Mouse (Mus musculus) liver, adult 2 months (tissue): ENCODE results near the gene Elf2. TPM values are rescaled to one million over a fixed set of nuclear protein-coding genes. Genes with fewer than 3 reads are reported as not detected.

Experiments
- DNase-seq: peaks from one replicate; pipeline ENCODE4 v3.0.0-alpha.2; 2011; ENCODE audit warnings: low read depth, low spot score; ENCODE audit errors: extremely low read depth
- H3K27ac ChIP-seq: fragments of 200-500 bp; replicated peaks from 2 replicates; pipeline ENCODE4 v1.5.1; 2012; ENCODE audit warnings: low read depth, mild to moderate bottlenecking, control low read depth, inconsistent platforms, low read length; ENCODE audit not compliant: insufficient read depth
- H3K27me3 ChIP-seq: fragments of 200-500 bp; 2 replicates; pipeline ENCODE4 v1.6.1; 2012; ENCODE audit warnings: mild to moderate bottlenecking, moderate library complexity, low read length, inconsistent platforms; ENCODE audit not compliant: control insufficient read depth, insufficient read depth
- H3K36me3 ChIP-seq: fragments of 200-500 bp; 2 replicates; pipeline ENCODE4 v1.6.1; 2012; ENCODE audit warnings: low read length, inconsistent platforms; ENCODE audit not compliant: control insufficient read depth, insufficient read depth
- H3K4me1 ChIP-seq: fragments of 200-500 bp; 2 replicates; pipeline ENCODE4 v1.6.1; 2011; ENCODE audit warnings: low read length; ENCODE audit not compliant: control insufficient read depth, insufficient read depth
- H3K4me3 ChIP-seq: fragments of 200-500 bp; 2 replicates; pipeline ENCODE4 v1.5.1; 2011; ENCODE audit warnings: low read depth, mild to moderate bottlenecking, control low read depth, low read length, moderate library complexity; ENCODE audit not compliant: insufficient read depth
- H3K79me2 ChIP-seq: fragments of 200-500 bp; 2 replicates; pipeline ENCODE4 v1.6.1; 2012; ENCODE audit warnings: inconsistent platforms, mild to moderate bottlenecking, low read length, moderate library complexity; ENCODE audit not compliant: control insufficient read depth, insufficient read depth
- H3K9ac ChIP-seq: fragments of 200-500 bp; 2 replicates; pipeline ENCODE4 v1.6.1; 2012; ENCODE audit warnings: low read depth, mild to moderate bottlenecking, control low read depth, inconsistent platforms, low read length
- CTCF ChIP-seq: fragments of 200-500 bp; IDR thresholded peaks from 2 replicates; pipeline ENCODE4 v1.5.1; 2011; ENCODE audit warnings: low read depth, low read length, control low read depth
- POLR2A ChIP-seq: fragments of 200-500 bp; IDR thresholded peaks from 2 replicates; pipeline ENCODE4 v1.6.1; 2011; ENCODE audit warnings: low read length, control low read depth; ENCODE audit not compliant: insufficient read depth; ENCODE audit errors: extremely low read depth
- WGBS: fragments of 180-500 bp; shearing (Covaris S2); methylation state at CpG from one replicate; pipeline ENCODE4 v1.1.7; 2018; 5-methylcytosine and 5-hydroxymethylcytosine counted together
- polyA plus RNA-seq: library from polyadenylated mRNA; depleted of rRNA; stranded (reverse); fragments of >200 nt; gene quantifications from 2 replicates; pipeline ENCODE4 v1.2.3, GENCODE M21; 2012
- total RNA-seq: library from RNA; depleted of rRNA; stranded (reverse); fragments of >200 nt; gene quantifications from 2 replicates; pipeline ENCODE4 v1.2.3, GENCODE M21; 2014

Gene Elf2
- total and polyA plus RNA-seq, 2 experiments: 14.0 to 23.8 TPM

DNA sequence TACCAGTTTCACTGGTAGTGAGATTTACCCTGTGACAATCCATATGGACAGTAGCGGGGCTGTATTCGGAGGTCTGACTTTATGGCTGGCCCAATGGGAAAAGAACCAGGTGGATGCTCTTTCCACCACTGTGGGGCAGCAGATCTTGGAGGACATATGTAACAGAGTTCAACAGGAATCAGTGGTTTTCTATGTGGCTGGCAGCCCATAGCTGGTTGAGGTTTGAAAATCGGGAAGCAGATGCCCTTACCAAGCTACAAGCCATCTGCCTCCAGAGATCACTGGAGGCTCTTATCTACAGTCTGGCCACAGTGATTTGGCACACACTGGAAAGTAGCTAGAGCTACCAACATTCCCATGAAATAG is 25.0 kb upstream of the Elf2 start:
- TF ChIP-seq CTCF: no peak
- TF ChIP-seq POLR2A: no peak
- Histone ChIP-seq H3K27me3 (no peaks in the 10 kb centered on the region), H3K9ac (no peak overlapping the region), H3K4me3 (no peak overlapping the region), H3K27ac (no peak overlapping the region), H3K79me2 (no peaks in the 10 kb centered on the region), H3K4me1 (no peaks in the 10 kb centered on the region), H3K36me3 (no peaks in the 10 kb centered on the region)
- 8% methylated on average over 3 of the region's 3 CpGs for WGBS
- no peak for DNase-seq

DNA sequence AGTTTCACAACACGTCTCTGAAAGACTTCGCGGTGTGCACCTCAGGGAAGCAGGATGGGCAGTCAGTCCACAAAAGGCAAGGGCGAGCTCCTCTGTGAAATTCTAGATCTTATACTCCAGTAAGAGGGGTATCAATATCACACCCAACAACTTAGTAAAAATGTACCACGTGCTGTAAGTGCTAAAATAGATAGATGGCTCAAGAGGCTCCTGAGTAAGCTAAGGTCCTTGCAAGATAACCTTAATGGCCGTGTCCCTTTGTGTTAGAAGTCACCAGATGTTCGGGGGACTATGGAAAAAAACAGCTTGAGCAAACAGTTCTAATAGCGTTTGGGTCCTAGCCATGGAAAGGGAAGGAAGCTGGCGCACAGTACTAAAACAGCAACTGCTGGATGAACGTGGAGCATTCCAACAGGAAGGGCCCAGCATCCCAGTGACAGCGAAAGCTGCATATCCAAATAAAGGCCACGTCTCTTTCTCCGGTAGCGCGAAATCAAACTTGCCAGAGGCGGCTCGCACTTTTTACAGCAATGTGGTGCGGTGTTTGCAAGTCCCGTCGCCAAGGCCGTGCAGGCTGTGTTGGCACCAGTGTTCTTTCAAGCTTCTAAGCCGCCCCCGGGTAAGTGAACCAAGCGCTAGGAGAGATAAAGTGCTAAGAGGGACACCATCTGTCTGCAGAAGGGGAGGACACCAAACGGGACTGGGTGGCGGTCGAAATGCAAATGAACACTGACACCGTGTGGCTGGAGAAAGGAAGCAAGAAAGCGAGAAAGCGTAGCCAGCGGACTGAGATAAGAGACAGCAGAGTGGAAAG is 24.4 kb upstream of the Elf2 start:
- WGBS: 9% methylated on average over 31 of the region's 31 CpGs
- no peaks in the 10 kb centered on the region for H3K79me2 ChIP-seq
- H3K9ac ChIP-seq: peak overlapping the region; percentile 25
- no peaks in the 10 kb centered on the region for H3K27me3 ChIP-seq
- peak; percentile 64 for DNase-seq
- no peak for TF ChIP-seq POLR2A
- peak; percentile 86 for TF ChIP-seq CTCF
- no peak overlapping the region for H3K27ac ChIP-seq
- H3K4me1 ChIP-seq: no peaks in the 10 kb centered on the region
- peak overlapping the region; percentile 49 for H3K4me3 ChIP-seq
- no peaks in the 10 kb centered on the region for H3K36me3 ChIP-seq

DNA sequence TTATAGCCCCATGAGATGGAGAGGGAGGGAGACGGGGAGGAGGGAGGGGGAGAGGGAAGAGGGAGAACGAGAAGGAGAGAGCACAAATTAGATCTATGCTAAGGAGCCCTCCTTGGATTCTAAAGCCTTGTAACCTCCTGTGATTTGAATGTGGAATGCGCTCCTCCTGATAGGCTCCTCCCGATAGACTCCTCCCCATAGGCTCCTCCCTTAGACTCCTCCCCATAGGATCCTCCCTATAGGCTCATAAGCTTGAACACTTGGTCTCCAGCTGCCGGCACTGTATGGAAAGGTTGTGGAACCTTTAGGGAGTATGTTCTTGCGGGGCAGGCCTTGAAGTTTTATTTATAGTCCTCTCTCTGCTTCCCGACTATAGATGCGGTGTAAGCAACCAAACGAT is 20.6 kb upstream of the Elf2 start:
- no peaks in the 10 kb centered on the region for H3K79me2 ChIP-seq
- no peak overlapping the region for H3K4me3 ChIP-seq
- H3K36me3 ChIP-seq: no peaks in the 10 kb centered on the region
- TF ChIP-seq CTCF: no peak
- TF ChIP-seq POLR2A: no peak
- H3K27me3 ChIP-seq: no peaks in the 10 kb centered on the region
- no peak overlapping the region for H3K9ac ChIP-seq
- whole genome bisulfite sequencing: 62% methylated on average over 9 of the region's 9 CpGs
- H3K27ac ChIP-seq: no peak overlapping the region
- peaks cover 8% of the 10 kb centered on the region for H3K4me1 ChIP-seq
- no peak for DNase-seq

DNA sequence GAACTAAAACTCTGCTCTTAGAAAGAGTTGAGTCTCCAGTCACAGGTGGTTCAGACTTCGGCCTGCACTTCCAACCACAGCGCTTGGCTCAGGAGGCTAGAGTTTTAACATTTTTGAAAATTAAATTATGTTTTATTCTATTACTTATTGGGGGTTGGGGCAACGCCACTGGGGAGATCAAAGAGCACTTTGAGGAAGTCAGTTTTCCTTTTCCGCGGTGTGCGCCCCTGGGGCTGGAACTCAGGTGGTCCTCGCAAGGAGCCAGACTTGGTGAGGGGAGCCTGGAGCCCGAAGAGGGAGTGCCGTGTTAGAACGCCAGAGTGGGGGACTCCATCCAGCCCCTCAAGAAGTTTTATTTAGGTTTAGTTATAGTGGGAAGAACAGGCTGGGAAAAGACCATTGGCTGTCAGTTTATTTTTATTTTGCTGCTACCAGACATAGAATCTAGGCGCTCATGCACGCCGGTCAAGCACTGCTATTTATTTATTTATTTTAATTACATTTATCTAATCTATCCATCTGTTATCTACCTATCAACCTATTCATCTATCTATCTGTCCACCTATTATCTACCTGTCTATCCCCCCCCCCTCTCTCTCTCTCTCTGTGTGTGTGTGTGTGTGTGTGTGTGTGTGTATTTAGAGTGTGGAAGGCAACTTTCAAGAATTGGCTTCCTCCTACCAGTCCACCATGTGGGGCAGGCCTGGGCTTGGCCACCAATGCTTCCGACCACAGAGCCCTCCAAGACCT is 19.3 kb upstream of the Elf2 start:
- Histone ChIP-seq H3K27ac (no peak overlapping the region), H3K9ac (no peak overlapping the region), H3K4me1 (peaks cover 8% of the 10 kb centered on the region), H3K79me2 (no peaks in the 10 kb centered on the region), H3K4me3 (no peak overlapping the region), H3K27me3 (no peaks in the 10 kb centered on the region), H3K36me3 (no peaks in the 10 kb centered on the region)
- 79% methylated on average over 14 of the region's 14 CpGs for WGBS
- TF ChIP-seq CTCF (no peak), POLR2A (no peak)
- DNase-seq: no peak

GRCm38 (mm10) chr3:51358660-51359557 is 18.4 kb upstream of the Elf2 start:
- Histone ChIP-seq H3K36me3 (no peaks in the 10 kb centered on the region), H3K27ac (no peak overlapping the region), H3K9ac (peak overlapping the region; percentile 38), H3K79me2 (no peaks in the 10 kb centered on the region), H3K4me3 (peak overlapping the region; percentile 68), H3K27me3 (no peaks in the 10 kb centered on the region), H3K4me1 (peaks cover 8% of the 10 kb centered on the region)
- no peak for TF ChIP-seq POLR2A
- no peak for TF ChIP-seq CTCF
- 5% methylated on average over 50 of the region's 50 CpGs for WGBS
- no peak for DNase-seq
